Mouse (Mus musculus): ENCODE results near the gene Ess2. TPM values are rescaled to one million over a fixed set of nuclear protein-coding genes. Genes with fewer than 3 reads are reported as not detected.

The Ess2 gene
- polyA plus RNA-seq, 1 experiment = 19.2 TPM

DNA sequence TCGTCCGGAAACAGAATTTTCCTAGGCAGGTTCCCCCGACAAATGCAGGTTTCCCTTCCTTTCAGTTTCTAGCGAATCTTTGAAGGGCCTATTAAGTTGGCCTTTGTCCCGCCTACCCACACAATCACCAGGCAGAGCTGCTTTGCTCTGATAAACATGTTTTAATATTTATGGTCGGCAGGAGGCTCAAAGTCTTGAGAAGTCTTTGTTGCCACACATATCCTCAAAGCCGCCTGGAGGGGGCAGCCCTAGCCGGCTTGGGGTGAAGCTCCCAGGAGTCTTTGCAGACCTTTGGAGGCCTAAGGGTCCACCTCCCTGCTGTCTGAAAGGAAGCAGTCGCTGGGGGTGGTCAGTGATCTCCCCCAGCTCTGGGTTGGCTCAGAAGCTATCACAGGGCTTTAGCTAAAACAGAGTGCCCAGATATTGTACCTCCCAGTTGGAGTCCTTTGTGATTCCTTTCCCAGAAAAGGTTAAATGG, 17.5 kb upstream of the Ess2 start:
- Histone ChIP-seq H3K27ac (ENCODE audit: control insufficient read depth, insufficient read depth, low read depth, low read length, poor library complexity) (peak overlapping the region; percentile 58), H3K4me3 (replicated peaks; ENCODE audit: control insufficient read depth, low read depth, low read length) (peak overlapping the region; percentile 75), H3K4me1 (ENCODE audit: control insufficient read depth, insufficient read depth, low read length) (no peaks in the 10 kb centered on the region)
- WGBS = under 1% methylated on average over 9 of the region's 9 CpGs
- no peak for TF ChIP-seq POLR2A (IDR thresholded peaks at IDR 0.05; ENCODE audit: borderline replicate concordance, control insufficient read depth, low read depth, low read length)
- peak; percentile 37; the same call in 1 of the 2 replicates for TF ChIP-seq CTCF (IDR thresholded peaks at IDR 0.05; ENCODE audit: control insufficient read depth, insufficient read depth, low read length)

DNA sequence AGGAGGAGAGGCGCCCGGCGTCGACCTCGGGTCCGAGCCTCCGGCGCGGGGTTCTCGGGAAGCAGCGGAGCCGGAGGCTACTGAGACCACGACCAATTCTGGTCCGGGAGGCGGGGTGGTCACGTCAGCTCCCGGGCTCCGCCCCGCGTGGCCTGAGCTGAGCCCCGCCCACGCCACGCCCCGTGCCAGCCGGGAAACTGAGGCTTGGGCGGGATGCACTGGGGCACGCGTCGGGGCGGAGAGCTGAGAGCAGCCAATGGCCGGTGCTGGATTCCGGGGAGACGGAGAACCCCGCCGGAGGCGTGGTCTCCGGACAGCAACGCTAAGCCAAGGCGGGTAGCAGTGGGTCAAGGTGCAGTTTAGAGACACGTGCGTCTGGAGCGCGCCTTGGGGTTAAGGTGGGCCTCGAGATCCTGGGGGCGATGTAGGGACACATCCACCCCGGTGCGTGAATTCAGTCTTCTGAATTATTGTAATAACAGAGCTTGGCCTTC, 17.0 kb upstream of the Ess2 start, which contains the start of gene Slc25a1:
Gene Slc25a1 (minus strand): TSS at position 133 of the 494 bp plus-strand sequence.
- Histone ChIP-seq H3K27ac (ENCODE audit: control insufficient read depth, insufficient read depth, low read depth, low read length, poor library complexity) (peak within 1 kb of the TSS; percentile 58), H3K4me1 (ENCODE audit: control insufficient read depth, insufficient read depth, low read length) (no peaks in the 10 kb centered on the region), H3K4me3 (replicated peaks; ENCODE audit: control insufficient read depth, low read depth, low read length) (peak within 1 kb of the TSS; percentile 75)
- TF ChIP-seq POLR2A (IDR thresholded peaks at IDR 0.05; ENCODE audit: borderline replicate concordance, control insufficient read depth, low read depth, low read length) = no peak; the same call in 1 of the 2 replicates
- no peak for TF ChIP-seq CTCF (IDR thresholded peaks at IDR 0.05; ENCODE audit: control insufficient read depth, insufficient read depth, low read length)
- under 1% methylated on average over 47 of the region's 47 CpGs for WGBS

DNA sequence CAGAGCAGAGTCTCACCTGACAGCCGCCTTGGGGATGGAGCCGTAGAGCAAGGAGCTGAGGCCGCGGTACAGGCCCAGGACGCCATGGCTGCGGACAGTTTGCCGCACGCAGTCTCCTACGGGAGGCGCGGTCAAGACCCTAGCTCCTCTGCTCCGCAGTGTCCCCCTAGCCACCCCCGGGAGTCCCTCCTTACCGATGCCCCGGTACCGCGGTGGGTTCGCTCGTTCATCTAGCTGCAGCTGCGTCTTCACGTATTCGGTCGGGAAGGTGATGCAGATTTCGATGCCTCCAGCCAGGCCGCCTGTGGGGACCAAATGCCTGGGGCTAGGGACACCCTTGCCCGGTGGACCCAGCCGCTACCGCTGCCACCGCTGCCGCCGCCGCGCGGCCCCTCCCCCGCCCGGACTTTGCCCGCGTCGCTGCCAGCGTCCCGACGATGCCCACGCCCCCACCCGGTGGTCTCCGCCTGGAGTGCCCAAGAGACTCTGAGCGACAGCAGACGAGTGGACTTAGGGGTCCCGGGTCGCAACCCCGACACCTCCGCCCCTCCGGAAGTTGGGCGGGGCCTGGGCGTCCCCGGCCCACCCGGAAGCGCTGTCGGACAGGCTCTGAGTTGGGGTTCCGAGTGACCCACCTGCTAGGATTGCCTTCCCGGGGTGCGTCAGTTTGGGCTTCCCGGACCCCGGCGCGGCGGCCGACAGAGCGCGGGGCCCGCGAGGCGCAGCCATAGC, 16.4 kb upstream of the Ess2 start:
- Histone ChIP-seq H3K4me1 (ENCODE audit: control insufficient read depth, insufficient read depth, low read length) (peaks cover 1% of the 10 kb centered on the region; the same call in 1 of the 2 replicates), H3K4me3 (replicated peaks; ENCODE audit: control insufficient read depth, low read depth, low read length) (peak overlapping the region; percentile 75), H3K27ac (ENCODE audit: control insufficient read depth, insufficient read depth, low read depth, low read length, poor library complexity) (peak overlapping the region; percentile 58)
- TF ChIP-seq CTCF (IDR thresholded peaks at IDR 0.05; ENCODE audit: control insufficient read depth, insufficient read depth, low read length) = no peak
- TF ChIP-seq POLR2A (IDR thresholded peaks at IDR 0.05; ENCODE audit: borderline replicate concordance, control insufficient read depth, low read depth, low read length) = no peak; the same call in 1 of the 2 replicates
- 3% methylated on average over 72 of the region's 72 CpGs for WGBS

DNA sequence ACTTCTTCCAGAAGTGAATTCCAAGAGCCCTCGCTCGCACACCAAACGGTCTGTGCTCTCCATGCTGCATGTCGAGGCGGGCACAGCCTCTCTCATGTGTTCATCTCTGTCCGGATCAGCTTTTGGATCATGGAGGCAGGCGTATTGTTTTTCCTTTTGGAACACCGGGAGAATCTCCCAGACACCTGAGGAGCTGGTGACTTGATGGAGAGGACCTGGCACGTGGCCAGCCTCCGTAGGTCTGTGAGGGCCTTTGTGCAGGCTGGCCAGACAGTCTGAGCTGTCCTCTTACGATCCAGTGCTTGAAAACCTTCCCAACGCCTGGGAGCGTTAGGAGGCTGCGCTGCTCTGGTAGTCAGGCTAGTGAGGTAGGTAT, 11.0 kb upstream of the Ess2 start:
- H3K4me1 ChIP-seq (ENCODE audit: control insufficient read depth, insufficient read depth, low read length) = peaks cover 2% of the 10 kb centered on the region; the same call in 1 of the 2 replicates
- peak overlapping the region; percentile 82 for H3K4me3 ChIP-seq (replicated peaks; ENCODE audit: control insufficient read depth, low read depth, low read length)
- peak overlapping the region; percentile 76; the same call in 1 of the 2 replicates for H3K27ac ChIP-seq (ENCODE audit: control insufficient read depth, insufficient read depth, low read depth, low read length, poor library complexity)
- under 1% methylated on average over 14 of the region's 14 CpGs for WGBS
- TF ChIP-seq POLR2A (IDR thresholded peaks at IDR 0.05; ENCODE audit: borderline replicate concordance, control insufficient read depth, low read depth, low read length) (no peak), CTCF (IDR thresholded peaks at IDR 0.05; ENCODE audit: control insufficient read depth, insufficient read depth, low read length) (no peak)

DNA sequence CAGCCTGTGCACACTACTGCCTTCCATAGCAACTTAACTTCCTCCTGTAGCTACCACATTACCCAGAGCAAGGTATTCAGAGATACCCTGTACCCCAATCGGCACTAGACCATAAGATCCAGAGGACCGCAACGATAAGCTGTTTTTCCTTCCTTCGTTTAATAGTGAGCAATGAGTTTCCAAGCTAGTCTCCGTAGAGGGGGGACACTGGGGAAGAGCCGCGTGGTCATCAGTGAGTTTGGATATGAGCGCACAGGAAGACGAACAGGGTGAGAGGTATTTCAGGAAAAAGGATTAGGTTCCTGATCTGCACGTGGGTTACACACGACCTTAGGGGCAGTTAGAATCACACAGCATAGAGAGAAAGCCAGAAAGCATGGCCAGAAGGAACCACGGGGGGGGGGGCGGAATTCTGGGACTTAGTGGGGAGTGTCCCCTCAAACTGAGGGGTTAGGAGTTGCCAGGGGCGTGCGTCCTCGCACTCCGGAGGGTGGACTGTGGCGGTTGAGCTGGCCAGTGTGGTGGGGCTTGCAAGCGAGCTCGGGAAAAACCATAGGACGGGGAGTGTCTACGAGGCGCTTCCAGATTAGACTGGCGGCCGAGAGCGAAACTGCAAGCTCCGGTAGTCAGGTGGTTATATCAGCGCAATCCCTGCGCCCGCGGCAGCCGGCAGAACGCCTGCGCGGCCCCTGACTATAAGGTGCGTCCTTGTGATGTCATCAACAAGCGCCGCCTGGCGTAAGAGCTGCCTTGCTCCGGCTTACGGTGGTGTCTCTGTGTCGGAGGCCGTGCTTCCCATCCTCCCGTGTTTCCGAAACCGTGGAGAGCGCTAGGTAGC, 10.4 kb upstream of the Ess2 start:
- H3K4me3 ChIP-seq (replicated peaks; ENCODE audit: control insufficient read depth, low read depth, low read length) = peak overlapping the region; percentile 82
- H3K4me1 ChIP-seq (ENCODE audit: control insufficient read depth, insufficient read depth, low read length) = peaks cover 2% of the 10 kb centered on the region; the same call in 1 of the 2 replicates
- TF ChIP-seq POLR2A (IDR thresholded peaks at IDR 0.05; ENCODE audit: borderline replicate concordance, control insufficient read depth, low read depth, low read length) (peak; percentile 76), CTCF (IDR thresholded peaks at IDR 0.05; ENCODE audit: control insufficient read depth, insufficient read depth, low read length) (no peak; the same call in 1 of the 2 replicates)
- under 1% methylated on average over 46 of the region's 47 CpGs for WGBS
- H3K27ac ChIP-seq (ENCODE audit: control insufficient read depth, insufficient read depth, low read depth, low read length, poor library complexity) = peak overlapping the region; percentile 76

DNA sequence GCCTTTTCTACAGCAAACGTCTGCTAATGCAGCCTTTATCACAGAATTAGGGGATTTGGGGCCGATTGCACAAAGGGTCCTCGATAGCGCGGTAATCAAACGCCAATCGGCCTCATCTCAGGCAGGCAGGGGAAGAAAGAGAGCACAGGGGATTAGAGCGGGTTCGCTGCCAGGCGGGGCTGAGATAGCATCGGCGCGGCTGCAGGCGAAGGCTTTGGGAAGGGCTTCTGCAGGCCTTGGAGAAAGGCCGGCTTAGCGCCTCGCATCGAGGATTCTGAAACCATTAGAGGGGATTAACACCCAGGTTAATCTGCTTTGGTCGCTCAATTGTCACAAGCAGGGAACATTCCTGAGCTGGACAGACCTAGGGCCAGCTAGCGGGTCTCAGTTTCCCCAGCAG, 9.4 kb upstream of the Ess2 start:
- WGBS = 83% methylated on average over 20 of the region's 20 CpGs
- no peak overlapping the region for H3K27ac ChIP-seq (ENCODE audit: control insufficient read depth, insufficient read depth, low read depth, low read length, poor library complexity)
- peaks cover 2% of the 10 kb centered on the region; the same call in 1 of the 2 replicates for H3K4me1 ChIP-seq (ENCODE audit: control insufficient read depth, insufficient read depth, low read length)
- TF ChIP-seq CTCF (IDR thresholded peaks at IDR 0.05; ENCODE audit: control insufficient read depth, insufficient read depth, low read length) (no peak), POLR2A (IDR thresholded peaks at IDR 0.05; ENCODE audit: borderline replicate concordance, control insufficient read depth, low read depth, low read length) (no peak)
- no peak overlapping the region for H3K4me3 ChIP-seq (replicated peaks; ENCODE audit: control insufficient read depth, low read depth, low read length)

DNA sequence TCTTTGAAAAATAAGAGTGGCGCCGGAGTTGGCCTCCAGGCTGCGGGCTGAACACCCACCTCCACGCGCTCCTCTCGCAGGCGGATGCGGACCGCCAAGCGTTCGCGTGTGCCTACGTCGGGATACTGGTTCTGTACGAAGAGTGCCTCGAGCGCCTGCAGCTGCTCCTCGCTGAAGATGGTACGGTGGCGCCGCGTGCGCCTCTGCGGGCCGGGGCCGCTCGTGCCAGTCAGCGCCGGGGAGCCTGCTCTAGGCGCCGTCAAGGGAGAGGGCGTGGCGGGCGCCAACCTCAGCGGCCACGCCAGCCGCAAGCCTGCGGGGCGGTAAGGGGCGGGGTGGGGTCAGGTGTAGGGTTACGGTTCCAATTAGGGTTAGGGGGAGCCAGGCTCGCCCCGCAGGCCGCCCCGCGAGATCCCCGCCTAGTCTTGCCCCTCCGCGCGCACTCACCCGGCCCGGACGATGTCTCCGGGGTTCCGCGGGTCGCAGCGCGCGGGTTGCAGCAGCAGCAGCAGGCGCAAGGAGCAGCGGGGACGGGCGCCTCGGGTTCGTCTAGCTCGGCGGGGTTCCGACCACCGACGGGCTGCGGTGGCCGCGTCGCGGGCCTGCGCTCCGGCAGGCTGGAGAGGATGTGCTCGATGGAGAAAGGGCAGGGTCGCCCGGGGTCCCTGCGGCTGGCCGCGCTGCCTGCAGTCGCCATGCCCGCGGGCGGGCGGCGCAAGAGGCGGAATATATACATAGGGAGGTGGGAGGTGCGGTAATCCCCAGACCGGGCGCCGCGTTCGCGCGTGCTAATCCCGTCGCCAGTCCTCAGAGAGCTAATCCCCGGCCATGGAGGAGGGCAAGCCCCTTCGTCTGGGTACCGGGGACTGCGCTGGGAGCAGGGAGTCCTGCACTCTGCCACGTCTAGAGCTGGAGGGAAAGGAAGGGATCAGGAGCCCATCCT, 3.4 kb upstream of the Ess2 start, which contains the start of gene Gsc2:
Gene Gsc2 (minus strand): TSS at position 753 of the 943 bp plus-strand sequence.
- TF ChIP-seq CTCF (IDR thresholded peaks at IDR 0.05; ENCODE audit: control insufficient read depth, insufficient read depth, low read length) (no peak), POLR2A (IDR thresholded peaks at IDR 0.05; ENCODE audit: borderline replicate concordance, control insufficient read depth, low read depth, low read length) (no peak)
- 2% methylated on average over 106 of the region's 106 CpGs for WGBS
- no peak within 1 kb of the TSS for H3K27ac ChIP-seq (ENCODE audit: control insufficient read depth, insufficient read depth, low read depth, low read length, poor library complexity)
- peaks cover 4% of the 10 kb centered on the region; the same call in 1 of the 2 replicates for H3K4me1 ChIP-seq (ENCODE audit: control insufficient read depth, insufficient read depth, low read length)
- no peak within 1 kb of the TSS for H3K4me3 ChIP-seq (replicated peaks; ENCODE audit: control insufficient read depth, low read depth, low read length)
